Mouse (Mus musculus) liver, postnatal 0 days (tissue): ENCODE results near the gene Dlgap3.

ENCODE experiments used
- CTCF ChIP-seq: sonication (generic); IDR thresholded peaks from 2 replicates; pipeline ENCODE4 v1.5.1; 2016; ENCODE audit warnings: antibody characterized with exemption, low read depth
- EP300 ChIP-seq: IDR thresholded peaks from 2 replicates; pipeline ENCODE4 v1.6.1; 2016; ENCODE audit warnings: antibody characterized with exemption, low read depth, mild to moderate bottlenecking

DNA sequence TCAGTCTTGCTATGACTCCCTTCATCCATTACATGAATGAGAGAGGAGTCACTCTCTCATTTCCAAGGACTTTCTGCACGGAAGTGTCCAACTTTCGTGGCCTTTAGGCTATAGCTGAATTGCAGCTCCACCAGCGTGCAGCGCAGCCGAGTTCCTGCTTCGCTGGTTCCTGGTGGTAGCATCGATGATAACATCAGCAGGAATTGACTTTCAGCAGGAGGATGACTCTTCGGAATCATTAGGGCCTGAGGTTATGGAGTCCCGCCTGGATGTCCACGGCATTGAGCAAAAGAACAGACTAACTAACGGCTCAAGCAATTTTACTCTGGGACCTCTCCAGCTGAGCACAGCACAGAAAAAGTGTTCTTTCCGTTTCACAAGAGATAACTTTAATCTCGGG, 19.0 kb upstream of the Dlgap3 start:
- TF ChIP-seq CTCF (no peak), EP300 (no peak)
